In the genomic region with DNA sequence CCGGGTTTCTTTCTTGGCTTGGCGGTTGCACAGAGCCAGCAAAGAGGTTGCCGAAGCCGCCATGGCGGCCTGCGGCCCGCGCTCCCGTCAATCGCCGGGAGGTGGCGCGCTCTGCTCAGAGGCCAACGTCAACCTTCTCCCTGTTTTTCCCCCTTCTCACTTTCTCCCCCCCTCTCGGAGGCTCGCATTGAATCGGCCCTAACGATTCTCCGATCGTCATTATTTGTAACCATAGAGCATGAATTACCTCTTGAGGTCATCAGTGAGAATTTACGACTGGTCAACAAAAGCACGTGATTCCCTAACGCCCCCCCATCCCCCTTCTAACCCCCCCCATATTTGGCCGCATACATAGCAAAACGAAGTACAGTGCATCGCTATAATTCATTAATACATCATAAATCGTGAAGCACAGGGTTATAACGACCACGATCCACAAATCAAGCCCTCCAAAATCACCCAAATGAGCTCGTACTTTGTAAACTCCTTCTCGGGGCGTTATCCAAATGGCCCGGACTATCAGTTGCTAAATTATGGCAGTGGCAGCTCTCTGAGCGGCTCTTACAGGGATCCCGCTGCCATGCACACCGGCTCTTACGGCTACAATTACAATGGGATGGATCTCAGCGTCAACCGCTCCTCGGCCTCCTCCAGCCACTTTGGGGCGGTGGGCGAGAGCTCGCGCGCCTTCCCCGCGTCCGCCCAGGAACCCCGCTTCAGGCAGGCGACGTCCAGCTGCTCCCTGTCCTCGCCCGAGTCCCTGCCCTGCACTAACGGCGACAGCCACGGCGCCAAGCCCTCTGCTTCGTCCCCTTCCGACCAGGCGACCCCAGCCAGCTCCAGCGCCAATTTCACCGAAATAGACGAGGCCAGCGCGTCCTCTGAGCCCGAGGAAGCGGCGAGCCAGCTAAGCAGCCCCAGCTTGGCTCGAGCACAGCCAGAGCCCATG, we compare ENCODE assay signal across 8 mouse cellular contexts. TPM values are rescaled to one million over a fixed set of nuclear protein-coding genes. Genes with fewer than 3 reads are reported as not detected.
DNase-seq lines count a peak whose midpoint lies in the region; ATAC-seq lines count a peak whose summit lies in the region.

Gene Hoxb5 (plus strand): TSS at position 186 of the 949 bp plus-strand sequence.

- peak; percentile 61 for DNase-seq in 3134 (ENCODE audit: extremely low read depth, insufficient read length, low spot score)
- peak; percentile 86 for DNase-seq in CD4-positive, CD25-positive, alpha-beta regulatory T cell, adult 2 months (ENCODE audit: low read depth, low spot score)
- peak; percentile 92 for DNase-seq in embryo, embryonic 10.5 days (ENCODE audit: low spot score)
- DNase-seq in heart, postnatal 36 days = peak; percentile 66 to 74
- DNase-seq in kidney, postnatal 4 days = peak; percentile 92 to 95
- peak; percentile 81 for DNase-seq in testis, postnatal 10 days (ENCODE audit: low spot score)
- DNase-seq in frontal cortex, postnatal 10 days (ENCODE audit: low spot score in 2 of 2) = no peak

- intact Hi-C loops in heart, postnatal 36 days (cut with DNase I) = loop anchor here (1.0 to 2.0 kb wide), 3 partner anchors 104 to 233 kb away; no protein-coding TSS in a partner anchor

- ATAC-seq in megakaryocyte-erythroid progenitor cell, adult 5-6 weeks (replicated peaks; ENCODE audit: low FRiP score, low TSS enrichment, poor library complexity, severe bottlenecking) = peak; percentile 59; the same call in 1 of the 2 replicates

RNA-seq across cellular contexts. Expression of gene Hoxb5, which starts in this region (rescaled TPM):
- under 1 TPM; 0.19 to 0.22 TPM for total RNA-seq in heart, postnatal 36 days (2021)
- total RNA-seq in megakaryocyte-erythroid progenitor cell, adult 5-6 weeks (2014; fragmentation: Nextera tagmentation) = not detected in 2 replicates
- total RNA-seq in megakaryocyte-erythroid progenitor cell, adult 5-6 weeks (2017) = not detected in 2 replicates

Comparison
In these comparisons a context has a peak if more than half of its experiments do, and no peak if none do; other contexts are left out.
1. Peak in DNase-seq in heart, postnatal 36 days; RNA of the gene not detected or under 1 TPM.
2. Peak in ATAC-seq in megakaryocyte-erythroid progenitor cell, adult 5-6 weeks; RNA of the gene not detected or under 1 TPM.
3. DNase-seq: peak in 3134 (single experiment), CD4-positive, CD25-positive, alpha-beta regulatory T cell, adult 2 months (single experiment), embryo, embryonic 10.5 days (single experiment), kidney, postnatal 4 days (2 of 2) and testis, postnatal 10 days (single experiment); none in frontal cortex, postnatal 10 days (0 of 2).